Mouse (Mus musculus): ENCODE measurements around the gene Eif2b5. TPM values are rescaled to one million over a fixed set of nuclear protein-coding genes. Genes with fewer than 3 reads are reported as not detected.
"Not testable (repeated sequence)": the region's sequence is repeated elsewhere in the genome, so short reads cannot be mapped to it uniquely, and the experiment has no call there.

Gene Eif2b5
- polyA plus RNA-seq (2015; fragmentation: Nextera tagmentation; extraction: Ambion mirVana) = 90.0 and 93.7 TPM in 2 replicates

GRCm38 (mm10) chr16:20498677-20499475 lies at the start of gene Eif2b5:
Gene Eif2b5 (plus strand): TSS chr16:20498817.
- Histone ChIP-seq H3K4me1 (ENCODE audit: control insufficient read depth, insufficient read depth, low read length) (peaks cover 12% of the 10 kb centered on the region; the same call in 1 of the 2 replicates), H3K4me2 (ENCODE audit: low read depth, low read length) (peak within 1 kb of the TSS; percentile 66), H3K4me3 (ENCODE audit: low read length) (peak within 1 kb of the TSS; percentile 68), H3K27ac (ENCODE audit: low read length) (peak within 1 kb of the TSS; percentile 53), H3K27me3 (replicated peaks; ENCODE audit: control insufficient read depth, insufficient read depth, low read length) (no peaks in the 10 kb centered on the region), H3K9ac (ENCODE audit: low read depth, low read length) (peak within 1 kb of the TSS; percentile 82), H3K9me3 (ENCODE audit: control insufficient read depth, low read length) (no peaks in the 10 kb centered on the region), H3K36me3 (ENCODE audit: control insufficient read depth, insufficient read depth, low read length) (peaks cover 25% of the 10 kb centered on the region)
- peak; percentile 96 for ATAC-seq
- WGBS = under 1% methylated on average over 48 of the region's 49 CpGs

DNA sequence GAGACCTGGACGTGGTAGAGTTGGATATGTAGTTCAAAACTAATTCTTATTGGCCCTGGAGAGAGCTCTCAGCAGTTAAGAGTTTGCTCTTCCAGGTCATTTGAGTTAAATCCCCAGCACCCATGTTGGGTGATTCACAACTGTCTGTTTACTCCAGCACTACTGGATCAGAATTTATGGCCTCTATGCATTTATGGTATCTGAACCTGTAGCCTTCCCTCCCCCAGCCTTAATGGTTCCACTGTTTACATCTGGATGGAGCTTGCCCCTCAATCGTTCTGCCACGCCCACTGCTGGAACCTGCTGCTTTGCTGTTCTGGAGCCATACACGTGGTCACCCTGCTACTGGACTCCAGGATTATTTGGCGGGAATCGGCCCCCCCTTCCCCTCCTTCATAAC lies 46.8 kb upstream of the Eif2b5 start:
- Histone ChIP-seq H3K4me3 (ENCODE audit: low read length) (no peak overlapping the region), H3K9ac (ENCODE audit: low read depth, low read length) (no peak overlapping the region), H3K9me3 (ENCODE audit: control insufficient read depth, low read length) (no peaks in the 10 kb centered on the region), H3K27me3 (replicated peaks; ENCODE audit: control insufficient read depth, insufficient read depth, low read length) (no peaks in the 10 kb centered on the region), H3K4me2 (ENCODE audit: low read depth, low read length) (no peak overlapping the region), H3K27ac (ENCODE audit: low read length) (no peak overlapping the region), H3K4me1 (ENCODE audit: control insufficient read depth, insufficient read depth, low read length) (no peaks in the 10 kb centered on the region), H3K36me3 (ENCODE audit: control insufficient read depth, insufficient read depth, low read length) (no peaks in the 10 kb centered on the region)
- 57% methylated on average over 6 of the region's 6 CpGs for WGBS
- peak; percentile 48; the same call in 1 of the 2 replicates for ATAC-seq

DNA sequence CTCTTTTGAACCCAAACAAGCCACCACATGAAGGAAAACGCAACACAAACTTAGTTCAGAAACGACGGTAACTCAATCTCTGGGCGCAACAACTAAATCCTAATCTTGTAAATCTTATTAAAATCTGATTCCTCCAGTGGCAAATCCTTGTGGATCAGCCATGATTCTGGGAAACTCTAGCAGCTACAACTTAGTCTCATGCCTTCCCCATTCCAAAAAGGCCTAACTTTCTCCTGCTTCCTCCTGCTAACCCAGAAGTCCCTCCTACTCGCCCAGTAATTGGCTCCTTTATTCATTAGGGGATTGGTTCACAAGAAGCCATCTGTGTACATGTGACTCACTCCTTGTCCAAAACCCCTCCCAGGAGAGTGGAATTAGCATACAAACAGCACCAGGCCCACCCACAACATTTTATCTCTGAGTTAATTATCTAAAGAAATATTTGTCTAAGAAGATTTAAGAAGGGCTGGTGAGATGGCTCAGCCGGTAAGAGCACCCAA lies 44.4 kb upstream of the Eif2b5 start:
- Histone ChIP-seq H3K4me1 (ENCODE audit: control insufficient read depth, insufficient read depth, low read length) (no peaks in the 10 kb centered on the region), H3K27me3 (replicated peaks; ENCODE audit: control insufficient read depth, insufficient read depth, low read length) (no peaks in the 10 kb centered on the region), H3K9ac (ENCODE audit: low read depth, low read length) (no peak overlapping the region), H3K27ac (ENCODE audit: low read length) (no peak overlapping the region), H3K4me3 (ENCODE audit: low read length) (no peak overlapping the region), H3K9me3 (ENCODE audit: control insufficient read depth, low read length) (no peaks in the 10 kb centered on the region), H3K36me3 (ENCODE audit: control insufficient read depth, insufficient read depth, low read length) (no peaks in the 10 kb centered on the region), H3K4me2 (ENCODE audit: low read depth, low read length) (no peak overlapping the region)
- WGBS = 88% methylated on average over 6 of the region's 6 CpGs
- no peak for ATAC-seq

DNA sequence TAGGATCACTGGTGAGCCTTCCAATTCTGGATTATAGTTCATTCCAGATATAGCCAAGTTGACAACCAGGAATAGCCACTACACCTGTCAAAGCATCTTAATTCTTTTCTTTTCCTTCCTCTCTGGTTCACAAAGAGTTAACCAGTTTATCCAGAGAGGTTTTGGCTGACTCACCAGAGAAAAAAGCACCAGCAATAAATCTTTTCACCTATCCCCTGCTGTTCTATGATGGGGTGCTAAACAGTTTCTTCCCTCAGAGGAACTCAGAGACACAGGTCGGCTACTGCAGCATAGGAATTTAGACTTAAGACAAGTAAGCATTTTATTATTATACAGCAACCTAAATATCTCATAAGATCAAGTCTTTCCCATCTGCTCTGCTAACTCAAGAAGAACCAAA lies 42.5 kb upstream of the Eif2b5 start:
- Histone ChIP-seq H3K4me3 (ENCODE audit: low read length) (no peak overlapping the region), H3K27me3 (replicated peaks; ENCODE audit: control insufficient read depth, insufficient read depth, low read length) (no peaks in the 10 kb centered on the region), H3K4me2 (ENCODE audit: low read depth, low read length) (no peak overlapping the region), H3K4me1 (ENCODE audit: control insufficient read depth, insufficient read depth, low read length) (no peaks in the 10 kb centered on the region), H3K27ac (ENCODE audit: low read length) (no peak overlapping the region), H3K9me3 (ENCODE audit: control insufficient read depth, low read length) (no peaks in the 10 kb centered on the region), H3K9ac (ENCODE audit: low read depth, low read length) (no peak overlapping the region), H3K36me3 (ENCODE audit: control insufficient read depth, insufficient read depth, low read length) (no peaks in the 10 kb centered on the region)
- ATAC-seq = 0 out of 2 replicates have a peak, but pooled peaks have one; percentile 42
- 2% methylated on average over 1 of the region's 1 CpGs for WGBS

DNA sequence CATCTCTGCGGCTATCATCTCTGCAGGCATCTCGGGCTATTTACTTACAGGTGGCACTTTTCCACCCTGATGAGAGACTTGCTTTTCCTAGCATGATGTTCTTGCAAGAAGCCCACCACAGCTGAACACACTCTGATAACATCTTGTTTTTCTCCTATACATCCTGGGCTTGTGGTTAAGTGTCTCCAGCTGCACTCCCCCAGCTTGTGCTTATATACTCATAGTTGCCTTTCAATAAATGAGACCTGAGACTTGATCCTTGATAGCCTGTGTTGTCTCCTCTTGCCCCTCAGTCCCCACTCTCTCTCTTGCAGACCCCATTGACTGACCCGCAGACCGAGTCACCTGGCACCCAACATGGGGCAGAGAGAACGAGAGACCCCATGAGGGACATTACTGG lies 39.9 kb upstream of the Eif2b5 start:
- ATAC-seq; H3K27ac ChIP-seq (ENCODE audit: low read length); H3K27me3 ChIP-seq (replicated peaks; ENCODE audit: control insufficient read depth, insufficient read depth, low read length); H3K4me1 ChIP-seq (ENCODE audit: control insufficient read depth, insufficient read depth, low read length); H3K36me3 ChIP-seq (ENCODE audit: control insufficient read depth, insufficient read depth, low read length); H3K9me3 ChIP-seq (ENCODE audit: control insufficient read depth, low read length); H3K4me3 ChIP-seq (ENCODE audit: low read length); H3K4me2 ChIP-seq (ENCODE audit: low read depth, low read length); H3K9ac ChIP-seq (ENCODE audit: low read depth, low read length): not testable (repeated sequence)
- WGBS = 83% methylated on average over 5 of the region's 5 CpGs

GRCm38 (mm10) chr16:20464725-20465124 lies 33.9 kb upstream of the Eif2b5 start:
- H3K4me1 ChIP-seq (ENCODE audit: control insufficient read depth, insufficient read depth, low read length) = no peaks in the 10 kb centered on the region
- no peak overlapping the region for H3K4me3 ChIP-seq (ENCODE audit: low read length)
- H3K9me3 ChIP-seq (ENCODE audit: control insufficient read depth, low read length) = no peaks in the 10 kb centered on the region
- H3K36me3 ChIP-seq (ENCODE audit: control insufficient read depth, insufficient read depth, low read length) = no peaks in the 10 kb centered on the region
- ATAC-seq = no peak
- H3K4me2 ChIP-seq (ENCODE audit: low read depth, low read length) = no peak overlapping the region
- no peak overlapping the region for H3K9ac ChIP-seq (ENCODE audit: low read depth, low read length)
- H3K27ac ChIP-seq (ENCODE audit: low read length) = no peak overlapping the region
- H3K27me3 ChIP-seq (replicated peaks; ENCODE audit: control insufficient read depth, insufficient read depth, low read length) = no peaks in the 10 kb centered on the region

DNA sequence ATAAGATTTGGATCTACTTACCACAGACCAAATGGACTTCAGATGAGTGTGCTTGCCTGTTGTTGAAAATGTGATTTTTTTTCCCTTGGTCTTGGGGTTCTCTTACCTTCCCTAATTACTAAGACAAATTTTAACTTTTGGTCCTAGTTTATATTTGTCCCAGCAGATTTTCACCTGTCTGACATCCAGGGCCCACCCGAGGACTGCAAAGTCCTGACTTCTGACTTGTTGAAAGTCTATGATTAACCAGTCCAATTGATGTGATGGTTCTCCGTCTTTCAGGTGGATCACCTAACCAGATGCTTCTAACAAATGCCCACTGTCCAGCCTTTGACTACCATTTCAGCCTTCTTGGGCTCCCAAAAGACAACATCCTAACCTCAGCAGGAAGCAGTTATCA lies 27.6 kb upstream of the Eif2b5 start:
- WGBS = 93% methylated on average over 2 of the region's 2 CpGs
- no peak overlapping the region for H3K4me2 ChIP-seq (ENCODE audit: low read depth, low read length)
- no peaks in the 10 kb centered on the region for H3K4me1 ChIP-seq (ENCODE audit: control insufficient read depth, insufficient read depth, low read length)
- H3K36me3 ChIP-seq (ENCODE audit: control insufficient read depth, insufficient read depth, low read length) = no peaks in the 10 kb centered on the region
- H3K4me3 ChIP-seq (ENCODE audit: low read length) = no peak overlapping the region
- no peak overlapping the region for H3K27ac ChIP-seq (ENCODE audit: low read length)
- no peak for ATAC-seq
- no peak overlapping the region for H3K9ac ChIP-seq (ENCODE audit: low read depth, low read length)
- H3K9me3 ChIP-seq (ENCODE audit: control insufficient read depth, low read length) = no peaks in the 10 kb centered on the region
- H3K27me3 ChIP-seq (replicated peaks; ENCODE audit: control insufficient read depth, insufficient read depth, low read length) = no peaks in the 10 kb centered on the region

DNA sequence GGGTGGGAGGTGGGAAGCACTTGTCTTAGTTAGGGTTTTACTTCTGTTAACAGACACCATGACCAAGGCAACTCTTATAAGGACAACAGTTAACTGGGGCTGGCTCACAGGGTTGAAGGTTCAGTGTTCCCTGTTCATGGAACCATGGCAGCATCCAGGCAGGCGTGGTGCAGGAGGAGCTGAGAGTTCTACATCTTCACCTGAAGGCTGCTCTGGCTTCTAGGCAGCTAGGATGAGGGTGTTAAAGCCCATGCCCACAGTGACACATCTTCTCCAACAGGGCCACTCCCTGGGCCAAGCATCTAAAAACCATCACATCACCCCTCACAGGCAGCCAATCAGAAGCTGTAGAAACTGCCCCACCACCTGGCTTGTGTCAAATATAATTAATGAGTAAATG lies 26.9 kb upstream of the Eif2b5 start:
- no peak overlapping the region for H3K4me2 ChIP-seq (ENCODE audit: low read depth, low read length)
- no peaks in the 10 kb centered on the region for H3K9me3 ChIP-seq (ENCODE audit: control insufficient read depth, low read length)
- H3K27me3 ChIP-seq (replicated peaks; ENCODE audit: control insufficient read depth, insufficient read depth, low read length) = no peaks in the 10 kb centered on the region
- H3K36me3 ChIP-seq (ENCODE audit: control insufficient read depth, insufficient read depth, low read length) = no peaks in the 10 kb centered on the region
- WGBS = 68% methylated on average over 1 of the region's 1 CpGs
- no peaks in the 10 kb centered on the region for H3K4me1 ChIP-seq (ENCODE audit: control insufficient read depth, insufficient read depth, low read length)
- no peak overlapping the region for H3K9ac ChIP-seq (ENCODE audit: low read depth, low read length)
- H3K27ac ChIP-seq (ENCODE audit: low read length) = no peak overlapping the region
- no peak for ATAC-seq
- no peak overlapping the region for H3K4me3 ChIP-seq (ENCODE audit: low read length)

- Histone ChIP-seq H3K27ac (ENCODE audit: low read length) (no peak overlapping the region), H3K4me1 (ENCODE audit: control insufficient read depth, insufficient read depth, low read length) (peaks cover 5% of the 10 kb centered on the region; the same call in 1 of the 2 replicates), H3K9ac (ENCODE audit: low read depth, low read length) (no peak overlapping the region), H3K4me3 (ENCODE audit: low read length) (no peak overlapping the region), H3K27me3 (replicated peaks; ENCODE audit: control insufficient read depth, insufficient read depth, low read length) (no peaks in the 10 kb centered on the region), H3K4me2 (ENCODE audit: low read depth, low read length) (no peak overlapping the region), H3K9me3 (ENCODE audit: control insufficient read depth, low read length) (no peaks in the 10 kb centered on the region), H3K36me3 (ENCODE audit: control insufficient read depth, insufficient read depth, low read length) (no peaks in the 10 kb centered on the region)
- ATAC-seq = no peak
- WGBS = 86% methylated on average over 1 of the region's 1 CpGs
These were observed 24.9 kb upstream of the Eif2b5 start for GRCm38 (mm10) chr16:20473748-20474147.
